Mouse (Mus musculus): ENCODE measurements around the gene Tcap. TPM values are rescaled to one million over a fixed set of nuclear protein-coding genes. Genes with fewer than 3 reads are reported as not detected.

The Tcap gene
- total and polyA plus RNA-seq, 2 experiments from 2014 or later = not detected

DNA sequence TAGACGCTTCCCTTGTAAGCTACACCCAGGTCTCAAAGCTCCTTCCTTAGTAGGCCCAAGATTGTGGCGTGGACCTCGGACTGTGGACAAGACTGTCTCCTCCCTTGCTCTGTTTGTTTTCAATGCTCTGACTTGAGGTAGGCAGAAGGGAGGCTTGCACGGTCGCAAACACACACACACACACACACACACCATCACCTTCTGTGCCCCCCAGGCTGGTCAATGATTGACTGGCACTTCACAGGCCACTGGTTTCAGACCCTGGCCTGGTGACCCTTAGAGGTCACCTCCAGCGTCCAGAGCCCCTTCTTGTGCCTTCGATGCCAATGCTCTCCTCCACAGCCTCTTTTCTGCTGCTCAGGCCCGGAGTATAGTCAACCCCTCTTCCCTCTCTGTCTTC, 25.3 kb downstream of the Tcap start:
- no peak for TF ChIP-seq CTCF (IDR thresholded peaks at IDR 0.05; ENCODE audit: low read depth)
- Histone ChIP-seq H3K4me3 (ENCODE audit: low read depth, low read length) (no peak overlapping the region), H3K27ac (ENCODE audit: low read depth, low read length) (no peak overlapping the region), H3K9me3 (ENCODE audit: low read length) (no peaks in the 10 kb centered on the region), H3K4me2 (ENCODE audit: low read depth) (no peak overlapping the region), H3K9ac (no peak overlapping the region), H3K36me3 (ENCODE audit: insufficient read depth) (no peaks in the 10 kb centered on the region), H3K4me1 (ENCODE audit: insufficient read depth) (no peaks in the 10 kb centered on the region), H3K27me3 (ENCODE audit: insufficient read depth, low read length) (peaks cover 23% of the 10 kb centered on the region)
- ATAC-seq (no peak), DNase-seq (no peak)
- 54% methylated on average over 8 of the region's 8 CpGs for WGBS

DNA sequence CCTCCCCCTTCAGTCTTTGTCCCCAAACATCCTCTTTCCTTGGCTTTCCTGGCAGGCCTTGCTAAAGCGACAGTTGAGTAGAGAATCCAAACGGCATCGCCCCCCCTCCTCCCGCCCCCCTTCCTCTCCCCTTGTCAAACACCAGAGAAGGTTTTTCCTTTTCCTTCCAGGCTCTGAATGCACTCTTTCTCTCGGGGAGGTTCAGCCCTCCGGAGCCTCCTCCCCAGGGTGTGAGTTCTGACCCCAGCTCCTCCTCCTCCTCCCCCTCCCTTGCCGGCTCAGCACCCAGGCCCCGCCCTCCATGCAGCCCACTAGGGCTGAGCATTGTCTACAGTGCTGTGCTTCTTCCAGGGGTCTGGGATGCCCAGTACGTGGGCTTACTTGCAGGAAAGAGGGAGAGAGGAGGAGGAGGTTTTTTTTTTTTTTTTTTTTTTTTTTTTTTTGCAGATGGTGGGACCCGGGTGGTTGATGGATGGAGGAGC, 25.8 kb downstream of the Tcap start:
- Histone ChIP-seq H3K27ac (ENCODE audit: low read depth, low read length) (no peak overlapping the region), H3K27me3 (ENCODE audit: insufficient read depth, low read length) (peaks cover 23% of the 10 kb centered on the region), H3K9ac (no peak overlapping the region), H3K4me3 (ENCODE audit: low read depth, low read length) (no peak overlapping the region), H3K4me2 (ENCODE audit: low read depth) (no peak overlapping the region), H3K4me1 (ENCODE audit: insufficient read depth) (no peaks in the 10 kb centered on the region), H3K36me3 (ENCODE audit: insufficient read depth) (no peaks in the 10 kb centered on the region), H3K9me3 (ENCODE audit: low read length) (no peaks in the 10 kb centered on the region)
- ATAC-seq = 0 out of 2 replicates have a peak, but pooled peaks have one; percentile 30
- no peak for DNase-seq
- WGBS = 2% methylated on average over 10 of the region's 10 CpGs
- TF ChIP-seq CTCF (IDR thresholded peaks at IDR 0.05; ENCODE audit: low read depth) = no peak

DNA sequence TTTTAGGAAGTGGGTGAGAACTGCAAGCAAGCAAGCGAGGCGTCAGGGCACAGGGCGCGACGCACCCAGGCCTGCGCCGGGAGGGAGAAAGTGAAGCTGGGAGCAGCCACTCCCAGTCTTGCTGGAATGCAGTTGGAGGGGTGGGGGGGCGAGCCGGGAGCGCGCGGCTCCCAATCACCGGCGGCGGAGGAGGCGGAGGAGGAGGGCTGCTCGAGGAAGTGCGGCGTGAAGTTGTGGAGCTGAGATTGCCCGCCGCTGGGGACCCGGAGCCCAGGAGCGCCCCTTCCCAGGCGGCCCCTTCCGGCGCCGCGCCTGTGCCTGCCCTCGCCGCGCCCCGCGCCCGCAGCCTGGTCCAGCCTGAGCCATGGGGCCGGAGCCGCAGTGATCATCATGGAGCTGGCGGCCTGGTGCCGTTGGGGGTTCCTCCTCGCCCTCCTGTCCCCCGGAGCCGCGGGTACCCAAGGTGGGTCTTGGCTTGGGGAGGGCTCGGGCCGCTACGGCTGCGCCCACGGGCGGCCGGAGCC, 28.7 kb downstream of the Tcap start, which contains the start of gene Erbb2:
Gene Erbb2 (plus strand): TSS at position 198 of the 524 bp plus-strand sequence.
- TF ChIP-seq CTCF (IDR thresholded peaks at IDR 0.05; ENCODE audit: low read depth) = no peak
- WGBS = under 1% methylated on average over 33 of the region's 49 CpGs
- Histone ChIP-seq H3K4me2 (ENCODE audit: low read depth) (peak within 1 kb of the TSS; percentile 98), H3K36me3 (ENCODE audit: insufficient read depth) (no peaks in the 10 kb centered on the region), H3K9ac (peak within 1 kb of the TSS; percentile 51), H3K4me1 (ENCODE audit: insufficient read depth) (no peaks in the 10 kb centered on the region), H3K27ac (ENCODE audit: low read depth, low read length) (peak within 1 kb of the TSS; percentile 50; the same call in 1 of the 2 replicates), H3K9me3 (ENCODE audit: low read length) (no peaks in the 10 kb centered on the region), H3K4me3 (ENCODE audit: low read depth, low read length) (peak within 1 kb of the TSS; percentile 48), H3K27me3 (ENCODE audit: insufficient read depth, low read length) (peaks cover 23% of the 10 kb centered on the region)
- ATAC-seq = peak; percentile 77
- DNase-seq = peak; percentile 63

DNA sequence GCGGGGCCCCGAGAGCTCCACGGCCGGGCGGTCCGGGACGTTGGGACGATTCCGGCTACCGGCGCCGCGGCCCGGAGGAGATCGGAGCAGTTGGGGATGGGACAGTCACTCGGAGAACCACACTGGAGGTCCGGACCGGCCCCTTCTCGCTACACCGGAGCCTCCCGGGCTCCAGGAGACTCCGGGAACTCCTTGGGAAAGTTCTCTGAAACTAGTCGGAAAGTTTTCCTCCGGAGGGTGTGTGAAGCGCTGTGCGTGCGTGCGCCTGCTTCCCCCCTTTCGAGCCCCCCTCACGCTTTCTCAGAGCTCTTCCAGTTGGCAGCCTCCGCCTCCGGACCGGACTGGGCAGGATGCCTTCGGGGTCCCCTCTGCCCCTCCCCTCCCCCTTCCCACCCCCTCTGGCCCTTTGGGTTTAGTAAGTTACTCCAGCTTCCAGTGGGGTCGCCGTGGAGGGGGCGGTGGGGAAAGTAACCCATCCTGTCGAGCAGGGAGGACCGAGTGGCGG, 29.2 kb downstream of the Tcap start:
- DNase-seq = peak; percentile 37
- peak overlapping the region; percentile 51 for H3K9ac ChIP-seq
- ATAC-seq = peak; percentile 40
- no peaks in the 10 kb centered on the region for H3K9me3 ChIP-seq (ENCODE audit: low read length)
- no peaks in the 10 kb centered on the region for H3K4me1 ChIP-seq (ENCODE audit: insufficient read depth)
- peak overlapping the region; percentile 50; the same call in 1 of the 2 replicates for H3K27ac ChIP-seq (ENCODE audit: low read depth, low read length)
- H3K27me3 ChIP-seq (ENCODE audit: insufficient read depth, low read length) = peaks cover 23% of the 10 kb centered on the region
- no peak for TF ChIP-seq CTCF (IDR thresholded peaks at IDR 0.05; ENCODE audit: low read depth)
- H3K4me3 ChIP-seq (ENCODE audit: low read depth, low read length) = peak overlapping the region; percentile 48
- under 1% methylated on average over 39 of the region's 40 CpGs for WGBS
- H3K4me2 ChIP-seq (ENCODE audit: low read depth) = peak overlapping the region; percentile 98
- no peaks in the 10 kb centered on the region for H3K36me3 ChIP-seq (ENCODE audit: insufficient read depth)

DNA sequence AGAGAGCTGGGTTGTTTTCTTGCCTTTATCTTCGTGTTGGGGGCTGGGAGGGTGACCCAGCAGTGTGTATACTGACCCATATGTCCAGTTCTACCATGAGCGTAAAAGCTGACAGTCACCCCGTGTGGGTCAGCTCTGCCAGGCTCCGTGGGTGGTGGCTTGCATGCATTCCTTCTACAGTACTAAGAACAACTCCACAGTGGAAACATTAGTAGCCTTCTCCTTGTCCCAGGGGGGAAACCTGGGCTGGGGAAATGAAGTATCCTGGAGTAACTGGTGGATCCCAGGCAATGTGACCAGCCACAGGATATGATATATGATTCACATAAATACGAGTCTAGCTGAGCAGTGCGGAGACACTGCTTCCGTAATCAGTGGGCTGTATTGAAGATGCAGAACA, 30.1 kb downstream of the Tcap start:
- TF ChIP-seq CTCF (IDR thresholded peaks at IDR 0.05; ENCODE audit: low read depth) = no peak
- Histone ChIP-seq H3K36me3 (ENCODE audit: insufficient read depth) (no peaks in the 10 kb centered on the region), H3K27me3 (ENCODE audit: insufficient read depth, low read length) (peaks cover 23% of the 10 kb centered on the region), H3K27ac (ENCODE audit: low read depth, low read length) (no peak overlapping the region), H3K4me3 (ENCODE audit: low read depth, low read length) (no peak overlapping the region), H3K9me3 (ENCODE audit: low read length) (no peaks in the 10 kb centered on the region), H3K9ac (no peak overlapping the region), H3K4me1 (ENCODE audit: insufficient read depth) (no peaks in the 10 kb centered on the region), H3K4me2 (ENCODE audit: low read depth) (peak overlapping the region; percentile 98)
- 35% methylated on average over 7 of the region's 7 CpGs for WGBS
- DNase-seq = no peak
- no peak for ATAC-seq

DNA sequence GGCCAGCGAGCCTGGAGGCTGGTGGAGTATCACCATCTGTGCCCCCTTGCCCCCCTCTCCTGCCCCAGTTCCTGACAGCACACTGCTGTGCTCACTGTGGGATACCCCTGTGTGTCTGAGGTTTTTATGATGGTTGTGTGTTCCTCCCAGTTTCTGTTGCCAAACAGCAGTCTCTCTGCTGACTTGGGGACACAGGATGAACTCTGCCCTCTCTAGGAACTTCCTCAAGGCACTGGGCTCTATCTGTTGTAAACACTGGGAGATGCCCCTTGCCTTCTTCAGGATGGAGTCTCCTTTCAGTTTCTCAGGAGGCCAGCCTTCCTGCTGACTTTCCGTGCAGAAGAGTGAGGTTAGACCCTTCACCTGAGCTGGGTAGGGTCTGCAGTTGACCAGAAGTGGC, 30.6 kb downstream of the Tcap start:
- Histone ChIP-seq H3K9me3 (ENCODE audit: low read length) (no peaks in the 10 kb centered on the region), H3K27me3 (ENCODE audit: insufficient read depth, low read length) (peaks cover 23% of the 10 kb centered on the region), H3K36me3 (ENCODE audit: insufficient read depth) (no peaks in the 10 kb centered on the region), H3K4me1 (ENCODE audit: insufficient read depth) (no peaks in the 10 kb centered on the region), H3K27ac (ENCODE audit: low read depth, low read length) (no peak overlapping the region), H3K4me2 (ENCODE audit: low read depth) (no peak overlapping the region), H3K4me3 (ENCODE audit: low read depth, low read length) (no peak overlapping the region), H3K9ac (no peak overlapping the region)
- TF ChIP-seq CTCF (IDR thresholded peaks at IDR 0.05; ENCODE audit: low read depth) = no peak
- 40% methylated on average over 2 of the region's 2 CpGs for WGBS
- DNase-seq = no peak
- ATAC-seq = no peak

DNA sequence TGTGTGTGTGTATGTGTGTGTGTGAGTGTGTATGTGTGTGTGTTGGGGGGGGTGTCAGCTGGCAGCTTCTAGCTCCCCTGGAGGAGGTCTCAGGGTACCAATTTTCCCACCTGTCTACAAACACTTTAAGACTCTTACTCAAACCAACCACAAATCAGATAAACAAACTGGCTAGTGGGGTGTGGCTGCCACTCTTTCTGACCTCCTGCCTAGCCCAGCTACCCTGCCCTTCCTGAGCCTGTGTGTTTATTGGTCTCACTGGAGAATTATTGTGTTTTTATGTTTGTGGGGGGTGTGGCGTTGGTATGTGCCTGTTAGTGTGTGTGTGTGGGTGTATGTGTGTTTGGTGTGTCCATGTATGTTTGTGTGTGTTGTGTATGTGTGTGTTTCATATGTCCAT, 33.5 kb downstream of the Tcap start:
- ATAC-seq = no peak
- H3K4me3 ChIP-seq (ENCODE audit: low read depth, low read length) = no peak overlapping the region

More for the DNA sequence above, 33.5 kb downstream of the Tcap start:
- H3K9me3 ChIP-seq (ENCODE audit: low read length) = no peaks in the 10 kb centered on the region
- H3K36me3 ChIP-seq (ENCODE audit: insufficient read depth) = no peaks in the 10 kb centered on the region
- no peak for TF ChIP-seq CTCF (IDR thresholded peaks at IDR 0.05; ENCODE audit: low read depth)
- H3K4me1 ChIP-seq (ENCODE audit: insufficient read depth) = no peaks in the 10 kb centered on the region
- H3K27me3 ChIP-seq (ENCODE audit: insufficient read depth, low read length) = peaks cover 9% of the 10 kb centered on the region; the same call in 1 of the 2 replicates
- H3K9ac ChIP-seq = no peak overlapping the region
- no peak for DNase-seq
- no peak overlapping the region for H3K27ac ChIP-seq (ENCODE audit: low read depth, low read length)
- WGBS = 71% methylated on average over 1 of the region's 1 CpGs
- H3K4me2 ChIP-seq (ENCODE audit: low read depth) = no peak overlapping the region
